Mouse (Mus musculus): ENCODE measurements around the gene Gm10803. TPM values are rescaled to one million over a fixed set of nuclear protein-coding genes. Genes with fewer than 3 reads are reported as not detected.

Gene Gm10803
- polyA plus RNA-seq, 1 experiment from 2014 or later = not detected

GRCm38 (mm10) chr2:93525033-93525762, 35.2 kb upstream of the Gm10803 start:
- 77% methylated on average over 16 of the region's 16 CpGs for WGBS
- no peak for TF ChIP-seq CTCF (IDR thresholded peaks at IDR 0.05)
- TF ChIP-seq EP300 (IDR thresholded peaks at IDR 0.05) = no peak
- Histone ChIP-seq H3K27ac (ENCODE audit: low read length) (no peak overlapping the region), H3K4me1 (ENCODE audit: insufficient read depth, low read depth, low read length) (no peaks in the 10 kb centered on the region), H3K4me3 (ENCODE audit: low read depth, low read length) (no peak overlapping the region), H3K4me2 (replicated peaks; ENCODE audit: low read depth, low read length) (no peak overlapping the region), H3K9me3 (ENCODE audit: low read length) (no peaks in the 10 kb centered on the region), H3K36me3 (ENCODE audit: insufficient read depth, low read length) (no peaks in the 10 kb centered on the region), H3K27me3 (replicated peaks; ENCODE audit: insufficient read depth, low read length) (no peaks in the 10 kb centered on the region), H3K9ac (replicated peaks; ENCODE audit: low read depth) (no peak overlapping the region)
- DNase-seq (ENCODE audit: low spot score) (no peak), ATAC-seq (no peak)

GRCm38 (mm10) chr2:93529602-93530001, 30.8 kb upstream of the Gm10803 start:
- TF ChIP-seq CTCF (IDR thresholded peaks at IDR 0.05) = no peak
- Histone ChIP-seq H3K36me3 (ENCODE audit: insufficient read depth, low read length) (no peaks in the 10 kb centered on the region), H3K9me3 (ENCODE audit: low read length) (no peaks in the 10 kb centered on the region), H3K27ac (ENCODE audit: low read length) (no peak overlapping the region), H3K9ac (replicated peaks; ENCODE audit: low read depth) (no peak overlapping the region), H3K27me3 (replicated peaks; ENCODE audit: insufficient read depth, low read length) (no peaks in the 10 kb centered on the region), H3K4me2 (replicated peaks; ENCODE audit: low read depth, low read length) (no peak overlapping the region), H3K4me1 (ENCODE audit: insufficient read depth, low read depth, low read length) (no peaks in the 10 kb centered on the region), H3K4me3 (ENCODE audit: low read depth, low read length) (no peak overlapping the region)
- WGBS = 39% methylated on average over 4 of the region's 4 CpGs
- ATAC-seq (no peak), DNase-seq (ENCODE audit: low spot score) (no peak)

- H3K27ac ChIP-seq (ENCODE audit: low read length) = no peak overlapping the region
- H3K9me3 ChIP-seq (ENCODE audit: low read length) = no peaks in the 10 kb centered on the region
- H3K27me3 ChIP-seq (replicated peaks; ENCODE audit: insufficient read depth, low read length) = no peaks in the 10 kb centered on the region
- H3K9ac ChIP-seq (replicated peaks; ENCODE audit: low read depth) = no peak overlapping the region
- peak; percentile 53 for DNase-seq (ENCODE audit: low spot score)
- no peaks in the 10 kb centered on the region for H3K36me3 ChIP-seq (ENCODE audit: insufficient read depth, low read length)
- WGBS = 62% methylated on average over 7 of the region's 7 CpGs
- H3K4me1 ChIP-seq (ENCODE audit: insufficient read depth, low read depth, low read length) = no peaks in the 10 kb centered on the region
- H3K4me2 ChIP-seq (replicated peaks; ENCODE audit: low read depth, low read length) = no peak overlapping the region
- TF ChIP-seq CTCF (IDR thresholded peaks at IDR 0.05) = no peak
- no peak for TF ChIP-seq EP300 (IDR thresholded peaks at IDR 0.05)
- H3K4me3 ChIP-seq (ENCODE audit: low read depth, low read length) = no peak overlapping the region
- peak; percentile 26; the same call in 1 of the 2 replicates for ATAC-seq
These were observed 26.5 kb upstream of the Gm10803 start for GRCm38 (mm10) chr2:93533891-93534290.

- Histone ChIP-seq H3K36me3 (ENCODE audit: insufficient read depth, low read length) (no peaks in the 10 kb centered on the region), H3K27ac (ENCODE audit: low read length) (no peak overlapping the region), H3K4me3 (ENCODE audit: low read depth, low read length) (no peak overlapping the region), H3K9ac (replicated peaks; ENCODE audit: low read depth) (no peak overlapping the region), H3K4me1 (ENCODE audit: insufficient read depth, low read depth, low read length) (no peaks in the 10 kb centered on the region), H3K4me2 (replicated peaks; ENCODE audit: low read depth, low read length) (no peak overlapping the region), H3K27me3 (replicated peaks; ENCODE audit: insufficient read depth, low read length) (no peaks in the 10 kb centered on the region), H3K9me3 (ENCODE audit: low read length) (no peaks in the 10 kb centered on the region)
- 52% methylated on average over 3 of the region's 3 CpGs for WGBS
- ATAC-seq (no peak), DNase-seq (ENCODE audit: low spot score) (no peak)
- TF ChIP-seq EP300 (IDR thresholded peaks at IDR 0.05) = no peak
- TF ChIP-seq CTCF (IDR thresholded peaks at IDR 0.05) = peak; percentile 51
These were observed 22.9 kb upstream of the Gm10803 start for GRCm38 (mm10) chr2:93537385-93537967.

- Histone ChIP-seq H3K9ac (replicated peaks; ENCODE audit: low read depth) (no peak overlapping the region), H3K27me3 (replicated peaks; ENCODE audit: insufficient read depth, low read length) (no peaks in the 10 kb centered on the region), H3K36me3 (ENCODE audit: insufficient read depth, low read length) (no peaks in the 10 kb centered on the region), H3K4me2 (replicated peaks; ENCODE audit: low read depth, low read length) (no peak overlapping the region), H3K4me1 (ENCODE audit: insufficient read depth, low read depth, low read length) (no peaks in the 10 kb centered on the region), H3K4me3 (ENCODE audit: low read depth, low read length) (no peak overlapping the region), H3K9me3 (ENCODE audit: low read length) (no peaks in the 10 kb centered on the region), H3K27ac (ENCODE audit: low read length) (no peak overlapping the region)
- TF ChIP-seq EP300 (IDR thresholded peaks at IDR 0.05) = no peak
- no peak for TF ChIP-seq CTCF (IDR thresholded peaks at IDR 0.05)
- no peak for DNase-seq (ENCODE audit: low spot score)
- WGBS = 19% methylated on average over 6 of the region's 6 CpGs
- no peak for ATAC-seq
These were observed 22.2 kb upstream of the Gm10803 start for GRCm38 (mm10) chr2:93538140-93538539.

- H3K27me3 ChIP-seq (replicated peaks; ENCODE audit: insufficient read depth, low read length) = no peaks in the 10 kb centered on the region
- H3K9ac ChIP-seq (replicated peaks; ENCODE audit: low read depth) = no peak overlapping the region
- no peaks in the 10 kb centered on the region for H3K36me3 ChIP-seq (ENCODE audit: insufficient read depth, low read length)
- DNase-seq (ENCODE audit: low spot score) (no peak), ATAC-seq (no peak)
- no peaks in the 10 kb centered on the region for H3K9me3 ChIP-seq (ENCODE audit: low read length)
- H3K4me1 ChIP-seq (ENCODE audit: insufficient read depth, low read depth, low read length) = no peaks in the 10 kb centered on the region
- H3K27ac ChIP-seq (ENCODE audit: low read length) = no peak overlapping the region
- 68% methylated on average over 2 of the region's 2 CpGs for WGBS
- no peak overlapping the region for H3K4me3 ChIP-seq (ENCODE audit: low read depth, low read length)
- TF ChIP-seq CTCF (IDR thresholded peaks at IDR 0.05) = no peak
- H3K4me2 ChIP-seq (replicated peaks; ENCODE audit: low read depth, low read length) = no peak overlapping the region
These were observed 18.6 kb upstream of the Gm10803 start for GRCm38 (mm10) chr2:93541771-93542170.

Data from lung, postnatal 0 days (tissue).